Mouse (Mus musculus) lung, postnatal 0 days (tissue): ENCODE results near the gene Tro.

Experiments
- CTCF ChIP-seq: IDR thresholded peaks from 2 replicates; pipeline ENCODE4 v1.5.1; 2016; ENCODE audit warnings: antibody characterized with exemption, mild to moderate bottlenecking
- EP300 ChIP-seq: IDR thresholded peaks from 2 replicates; pipeline ENCODE4 v1.6.1; 2016; ENCODE audit warnings: antibody characterized with exemption, mild to moderate bottlenecking, control low read depth

DNA sequence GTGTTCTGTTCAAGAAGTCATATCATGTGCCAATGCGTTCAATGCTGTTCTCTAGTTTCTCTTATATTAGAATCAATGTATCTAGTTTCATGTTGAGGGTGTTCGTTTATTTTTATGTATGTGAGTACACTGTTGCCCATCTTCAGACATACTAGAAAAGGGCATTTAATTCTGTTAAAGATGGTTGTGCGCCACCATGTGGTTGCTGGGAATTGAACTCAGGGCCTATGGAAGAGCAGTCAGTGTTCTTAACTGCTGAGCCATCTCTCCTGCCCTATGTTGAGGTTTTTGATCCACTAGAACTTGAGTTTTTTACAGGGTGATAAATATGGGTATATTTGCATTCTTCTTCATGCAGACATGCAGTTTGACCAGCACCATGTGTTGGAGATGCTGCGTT is 5.4 kb upstream of the Tro start:
- TF ChIP-seq CTCF (peak; percentile 48), EP300 (no peak)
